Mouse (Mus musculus): ENCODE data around the gene Med28.

The Med28 gene

GRCm38 (mm10) chr5:45519960-45520808, at the start of gene Med28:
Gene Med28, plus strand, starts transcription at chr5:45520229.
- peak; percentile 98 for DNase-seq

- no peak for DNase-seq
These were observed 47.1 kb upstream of the Med28 start for GRCm38 (mm10) chr5:45472880-45473450.

- no peak for DNase-seq
These were observed 46.5 kb upstream of the Med28 start for GRCm38 (mm10) chr5:45473521-45473920.

- DNase-seq: peak; percentile 63
These were observed 45.8 kb upstream of the Med28 start for GRCm38 (mm10) chr5:45474215-45474614.

GRCm38 (mm10) chr5:45474758-45475157, 45.3 kb upstream of the Med28 start:
- no peak for DNase-seq

- DNase-seq: no peak
These were observed 44.3 kb upstream of the Med28 start for GRCm38 (mm10) chr5:45475771-45476170.

- no peak for DNase-seq
These were observed 43.7 kb upstream of the Med28 start for GRCm38 (mm10) chr5:45476288-45476687.

- no peak for DNase-seq
These were observed 42.4 kb upstream of the Med28 start for GRCm38 (mm10) chr5:45477601-45478000.

- no peak for DNase-seq
These were observed 40.0 kb upstream of the Med28 start for GRCm38 (mm10) chr5:45480066-45480465.

GRCm38 (mm10) chr5:45481125-45481524, 38.9 kb upstream of the Med28 start:
- DNase-seq: no peak

GRCm38 (mm10) chr5:45482607-45483006, 37.4 kb upstream of the Med28 start:
- no peak for DNase-seq

- DNase-seq: no peak
These were observed 36.4 kb upstream of the Med28 start for GRCm38 (mm10) chr5:45483654-45484053.

- DNase-seq: no peak
These were observed 28.3 kb upstream of the Med28 start for GRCm38 (mm10) chr5:45491776-45492175.

- peak; percentile 100 for DNase-seq
These were observed 26.6 kb upstream of the Med28 start, which contains the start of gene Lap3 for GRCm38 (mm10) chr5:45493191-45494092. Gene Lap3, plus strand, starts transcription at chr5:45493374.

- DNase-seq: no peak
These were observed 25.8 kb upstream of the Med28 start for GRCm38 (mm10) chr5:45494093-45494755.

GRCm38 (mm10) chr5:45495429-45495975, 24.5 kb upstream of the Med28 start:
- DNase-seq: no peak

- no peak for DNase-seq
These were observed 24.0 kb upstream of the Med28 start for GRCm38 (mm10) chr5:45496042-45496441.

GRCm38 (mm10) chr5:45496479-45496878, 23.6 kb upstream of the Med28 start:
- no peak for DNase-seq

GRCm38 (mm10) chr5:45496930-45497550, 23.0 kb upstream of the Med28 start:
- no peak for DNase-seq

- DNase-seq: no peak
These were observed 22.5 kb upstream of the Med28 start for GRCm38 (mm10) chr5:45497564-45497963.

GRCm38 (mm10) chr5:45510071-45510470, 10.0 kb upstream of the Med28 start:
- DNase-seq: no peak

GRCm38 (mm10) chr5:45512908-45513307, 7.1 kb upstream of the Med28 start:
- no peak for DNase-seq

All from kidney, postnatal 10 days (tissue).